Mouse (Mus musculus) lung, adult 2 months (tissue): Measurements from ENCODE around the gene Padi1. TPM values are rescaled to one million over a fixed set of nuclear protein-coding genes. Genes with fewer than 3 reads are reported as not detected.

Experiments used
- DNase-seq: peaks from one replicate; pipeline ENCODE4 v3.0.0; 2022
- H3K4me1 ChIP-seq: fragments of 200-500 bp; 2 replicates; pipeline ENCODE4 v1.6.1; 2011; ENCODE audit warnings: low read length; ENCODE audit not compliant: control insufficient read depth, insufficient read depth
- H3K4me3 ChIP-seq: fragments of 200-500 bp; replicated peaks from 2 replicates; pipeline ENCODE3; 2011; ENCODE audit warnings: low read depth, mild to moderate bottlenecking, control low read depth, low read length; ENCODE audit errors: extremely low read depth
- CTCF ChIP-seq: fragments of 200-500 bp; IDR thresholded peaks from 2 replicates; pipeline ENCODE4 v1.5.1; 2011; ENCODE audit warnings: mild to moderate bottlenecking, low read length, control low read depth; ENCODE audit not compliant: insufficient read depth
- POLR2A ChIP-seq: fragments of 200-500 bp; IDR thresholded peaks from 2 replicates; pipeline ENCODE4 v1.6.1; 2011; ENCODE audit warnings: low read depth, mild to moderate bottlenecking, control low read depth, low read length, borderline replicate concordance; ENCODE audit errors: extremely low read depth
- WGBS: fragments of 180-500 bp; shearing (Covaris S2); methylation state at CpG from one replicate; pipeline ENCODE4 v1.1.7; 2018; 5-methylcytosine and 5-hydroxymethylcytosine counted together
- polyA plus RNA-seq: library from polyadenylated mRNA; depleted of rRNA; stranded (reverse); fragments of >200 nt; gene quantifications from 2 replicates; pipeline ENCODE4 v1.2.3, GENCODE M21; 2012

Padi1 gene
- polyA plus RNA-seq, 1 experiment = 1.9 TPM

DNA sequence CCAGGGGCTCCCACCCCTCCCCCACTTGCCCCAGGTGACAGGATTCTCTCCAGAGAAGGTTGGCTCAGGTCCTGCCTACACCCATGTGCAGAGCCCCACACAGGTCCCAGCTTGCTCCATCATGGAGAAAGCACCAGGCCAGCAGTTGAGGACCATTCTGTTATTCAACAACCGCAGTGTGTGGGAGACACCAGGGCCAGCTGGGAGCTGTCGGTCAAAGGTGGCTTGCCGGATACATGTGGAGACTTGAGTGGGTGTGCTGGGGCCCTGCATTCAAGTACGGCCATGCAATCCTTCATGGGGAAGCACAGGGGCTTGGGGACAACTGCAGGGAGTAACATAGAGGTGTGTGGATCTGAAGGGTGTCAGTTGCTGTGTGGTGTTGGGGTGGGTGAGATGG, 13.8 kb downstream of the Padi1 start:
- TF ChIP-seq CTCF (no peak), POLR2A (no peak)
- WGBS = 72% methylated on average over 4 of the region's 4 CpGs

GRCm38 (mm10) chr4:140827237-140827636, 18.3 kb downstream of the Padi1 start:
- Histone ChIP-seq H3K4me3 (no peak overlapping the region), H3K4me1 (no peaks in the 10 kb centered on the region)
- no peak for DNase-seq
- 52% methylated on average over 3 of the region's 3 CpGs for WGBS
- TF ChIP-seq POLR2A (no peak), CTCF (0 out of 2 replicates have a peak, but pooled peaks have one; percentile 1)

More for the DNA sequence above, 13.8 kb downstream of the Padi1 start:
- Histone ChIP-seq H3K4me1 (no peaks in the 10 kb centered on the region), H3K4me3 (no peak overlapping the region)
- no peak for DNase-seq

DNA sequence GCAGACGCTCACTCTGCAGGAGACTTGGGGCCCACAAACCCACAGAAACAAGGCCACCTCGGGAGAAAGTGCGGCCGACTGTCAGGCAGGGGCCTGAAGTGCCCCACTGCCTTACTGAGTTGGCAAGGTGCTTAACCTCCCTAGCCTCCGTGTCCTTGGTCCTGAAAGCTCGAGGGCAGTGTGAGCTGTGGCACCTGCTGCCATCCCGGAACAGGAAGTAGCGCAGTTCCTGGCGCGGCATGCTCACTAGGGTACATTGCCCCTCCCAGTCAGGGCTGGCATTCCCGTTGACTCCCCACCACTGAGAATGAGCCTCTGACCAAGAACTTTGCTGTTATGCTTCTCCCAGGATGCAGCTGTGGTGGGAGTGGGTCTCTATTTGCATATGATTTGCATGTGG, 19.6 kb downstream of the Padi1 start:
- Histone ChIP-seq H3K4me1 (no peaks in the 10 kb centered on the region), H3K4me3 (no peak overlapping the region)
- TF ChIP-seq POLR2A (no peak), CTCF (no peak)
- no peak for DNase-seq
- WGBS = 60% methylated on average over 11 of the region's 11 CpGs

- 70% methylated on average over 5 of the region's 5 CpGs for WGBS
- no peaks in the 10 kb centered on the region for H3K4me1 ChIP-seq
- TF ChIP-seq POLR2A (no peak), CTCF (no peak)
These were observed 23.6 kb downstream of the Padi1 start for GRCm38 (mm10) chr4:140821988-140822387.

GRCm38 (mm10) chr4:140817413-140817812, 28.2 kb downstream of the Padi1 start:
- 94% methylated on average over 8 of the region's 8 CpGs for WGBS
- TF ChIP-seq CTCF (no peak), POLR2A (no peak)
- Histone ChIP-seq H3K4me3 (no peak overlapping the region), H3K4me1 (peaks cover 4% of the 10 kb centered on the region; the same call in 1 of the 2 replicates)
- DNase-seq = no peak

More at GRCm38 (mm10) chr4:140821988-140822387, 23.6 kb downstream of the Padi1 start:
- no peak overlapping the region for H3K4me3 ChIP-seq
- peak; percentile 37 for DNase-seq

GRCm38 (mm10) chr4:140815996-140816917, 29.3 kb downstream of the Padi1 start:
- peaks cover 4% of the 10 kb centered on the region; the same call in 1 of the 2 replicates for H3K4me1 ChIP-seq
- no peak for TF ChIP-seq CTCF
- no peak for TF ChIP-seq POLR2A
- DNase-seq = peak; percentile 10
- 20% methylated on average over 10 of the region's 10 CpGs for WGBS
- H3K4me3 ChIP-seq = no peak overlapping the region

DNA sequence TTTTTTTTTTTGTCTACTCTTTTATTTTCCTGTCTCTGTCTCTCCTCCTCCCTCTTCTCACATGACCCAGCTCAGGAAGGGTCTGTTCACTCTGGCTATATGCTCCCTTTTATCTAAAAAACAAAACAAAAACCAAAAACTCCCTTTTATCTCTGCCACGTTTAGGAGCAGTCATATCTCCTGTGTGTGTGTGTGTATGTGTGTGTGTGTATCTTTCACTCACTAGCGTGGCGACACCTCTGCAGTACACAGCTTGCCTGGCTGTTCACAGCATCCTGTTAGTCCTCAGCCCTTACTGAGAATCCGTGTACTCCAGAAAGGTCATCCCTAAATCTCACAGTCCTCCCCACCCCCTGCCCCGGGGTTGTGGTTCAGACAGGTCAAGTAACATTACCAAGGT, 30.1 kb downstream of the Padi1 start:
- WGBS = 47% methylated on average over 5 of the region's 5 CpGs
- no peak overlapping the region for H3K4me3 ChIP-seq
- TF ChIP-seq CTCF (no peak), POLR2A (no peak)
- peaks cover 4% of the 10 kb centered on the region; the same call in 1 of the 2 replicates for H3K4me1 ChIP-seq
- no peak for DNase-seq

DNA sequence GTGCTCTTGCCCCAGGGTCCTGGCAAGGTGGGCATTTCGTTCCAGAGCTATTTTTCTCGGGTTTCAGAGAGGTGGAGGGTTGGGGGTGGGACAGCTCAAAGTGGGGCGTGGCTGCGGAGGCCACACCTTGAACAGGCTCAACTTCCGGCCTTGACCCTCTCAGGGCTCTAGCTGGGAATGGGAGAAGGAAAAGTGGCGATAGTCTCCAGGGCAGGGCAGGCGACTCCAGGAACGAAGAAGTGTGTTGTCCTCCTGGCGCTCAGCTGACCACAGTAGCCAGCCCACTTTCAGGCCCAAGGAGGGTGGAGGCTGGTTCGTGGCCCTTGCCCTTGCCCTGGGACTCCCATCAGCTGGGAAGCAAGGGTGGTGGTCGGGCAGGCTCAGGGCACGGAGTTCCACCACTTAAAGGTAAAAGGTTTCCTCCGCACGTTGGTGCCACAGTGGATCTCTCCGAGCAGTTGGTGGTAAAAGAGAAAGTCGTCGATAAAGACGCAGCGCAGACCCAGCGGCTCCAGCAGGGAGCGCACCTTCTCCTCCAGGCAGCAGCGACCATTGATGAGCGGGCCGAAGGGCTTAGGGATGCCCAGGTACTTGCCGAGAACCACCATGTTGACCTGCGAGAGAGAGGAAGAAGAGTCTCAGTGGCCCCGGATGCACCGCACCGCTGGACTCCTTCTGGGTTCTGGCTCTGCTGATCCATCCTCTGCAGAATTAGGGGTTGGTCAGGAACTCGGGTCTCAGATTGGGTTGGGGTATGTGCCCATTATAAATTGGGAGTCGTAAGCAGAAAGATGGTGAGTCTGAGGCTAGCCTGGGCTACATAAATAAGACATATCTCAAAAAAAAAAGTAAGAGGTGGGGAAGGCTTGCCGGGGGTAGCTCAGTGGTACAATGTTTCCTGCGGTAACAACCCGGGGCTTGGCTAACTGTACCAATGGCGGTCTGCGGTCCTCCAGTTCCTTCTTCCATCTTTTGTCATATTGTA, 31.0 kb downstream of the Padi1 start:
- DNase-seq = peak; percentile 46
- Histone ChIP-seq H3K4me3 (peak overlapping the region; percentile 64), H3K4me1 (peaks cover 4% of the 10 kb centered on the region; the same call in 1 of the 2 replicates)
- TF ChIP-seq POLR2A (peak; percentile 34; the same call in 1 of the 2 replicates), CTCF (peak; percentile 23; the same call in 1 of the 2 replicates)
- 24% methylated on average over 36 of the region's 36 CpGs for WGBS

DNA sequence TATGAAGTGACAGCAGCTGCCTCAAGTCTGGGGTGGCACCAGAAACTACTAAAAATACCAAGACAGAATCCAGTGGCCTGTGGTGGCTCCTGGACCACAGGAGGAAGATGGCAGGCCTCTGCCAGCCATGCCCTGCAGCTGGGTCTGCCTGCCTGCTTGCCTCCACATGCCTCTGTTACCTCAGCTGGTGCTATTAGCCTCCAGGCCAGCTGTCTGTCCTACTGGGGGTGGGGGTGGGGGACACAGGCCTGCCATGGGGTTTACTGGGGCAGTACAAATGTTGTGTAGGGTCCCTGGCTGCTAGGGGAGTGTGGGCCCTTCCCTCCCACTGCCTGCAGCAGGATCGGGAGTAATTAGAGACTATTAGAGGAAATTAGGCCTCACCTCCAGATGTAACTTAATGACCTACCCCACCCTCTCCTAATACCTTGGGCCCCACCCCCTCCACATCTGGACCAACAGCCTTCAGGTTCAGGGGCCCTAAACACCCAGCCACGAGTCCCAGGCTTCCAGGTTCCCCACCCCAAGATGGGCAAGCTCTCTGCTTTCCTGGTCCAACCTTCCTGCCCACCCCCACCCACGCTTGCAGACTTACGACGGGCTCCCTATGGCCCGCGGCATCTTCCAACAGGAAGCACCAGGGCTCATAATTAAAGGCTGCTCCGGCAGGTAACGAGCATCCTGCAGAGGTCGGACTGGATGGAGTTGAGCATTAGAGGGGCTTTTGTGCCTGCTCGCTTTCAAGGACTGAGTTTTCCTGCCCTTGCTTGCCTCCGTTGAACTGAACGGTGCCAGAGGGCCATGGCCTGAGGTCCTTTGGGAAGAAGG, 32.0 kb downstream of the Padi1 start:
- Histone ChIP-seq H3K4me3 (peak overlapping the region; percentile 64), H3K4me1 (peaks cover 4% of the 10 kb centered on the region; the same call in 1 of the 2 replicates)
- TF ChIP-seq CTCF = no peak
- TF ChIP-seq POLR2A = no peak
- WGBS = 42% methylated on average over 13 of the region's 13 CpGs
- DNase-seq = peak; percentile 9
